Mouse (Mus musculus) small intestine, adult 2 months (tissue): Measurements from ENCODE around the gene Slc5a11.

Experiments used
- CTCF ChIP-seq: fragments of 200-500 bp; IDR thresholded peaks from 2 replicates; pipeline ENCODE4 v1.5.1; 2012; ENCODE audit warnings: low read depth, mild to moderate bottlenecking, control low read depth, inconsistent platforms, low read length, moderate library complexity, mixed read lengths; ENCODE audit not compliant: insufficient replicate concordance, insufficient read length; ENCODE audit errors: extremely low read depth
- POLR2A ChIP-seq: fragments of 200-500 bp; IDR thresholded peaks from 2 replicates; pipeline ENCODE4 v1.6.1; 2012; ENCODE audit warnings: low read depth, mild to moderate bottlenecking, control low read depth, inconsistent platforms, low read length, moderate library complexity

- no peak for TF ChIP-seq POLR2A
- no peak for TF ChIP-seq CTCF
These were observed 79.3 kb downstream of the Slc5a11 start for GRCm38 (mm10) chr7:123293898-123294297.
